Mouse (Mus musculus): ENCODE results near the gene Ccl6. TPM values are rescaled to one million over a fixed set of nuclear protein-coding genes. Genes with fewer than 3 reads are reported as not detected.

Ccl6 gene
- polyA plus RNA-seq, 1 experiment from 2014 or later, result 0.67 TPM

DNA sequence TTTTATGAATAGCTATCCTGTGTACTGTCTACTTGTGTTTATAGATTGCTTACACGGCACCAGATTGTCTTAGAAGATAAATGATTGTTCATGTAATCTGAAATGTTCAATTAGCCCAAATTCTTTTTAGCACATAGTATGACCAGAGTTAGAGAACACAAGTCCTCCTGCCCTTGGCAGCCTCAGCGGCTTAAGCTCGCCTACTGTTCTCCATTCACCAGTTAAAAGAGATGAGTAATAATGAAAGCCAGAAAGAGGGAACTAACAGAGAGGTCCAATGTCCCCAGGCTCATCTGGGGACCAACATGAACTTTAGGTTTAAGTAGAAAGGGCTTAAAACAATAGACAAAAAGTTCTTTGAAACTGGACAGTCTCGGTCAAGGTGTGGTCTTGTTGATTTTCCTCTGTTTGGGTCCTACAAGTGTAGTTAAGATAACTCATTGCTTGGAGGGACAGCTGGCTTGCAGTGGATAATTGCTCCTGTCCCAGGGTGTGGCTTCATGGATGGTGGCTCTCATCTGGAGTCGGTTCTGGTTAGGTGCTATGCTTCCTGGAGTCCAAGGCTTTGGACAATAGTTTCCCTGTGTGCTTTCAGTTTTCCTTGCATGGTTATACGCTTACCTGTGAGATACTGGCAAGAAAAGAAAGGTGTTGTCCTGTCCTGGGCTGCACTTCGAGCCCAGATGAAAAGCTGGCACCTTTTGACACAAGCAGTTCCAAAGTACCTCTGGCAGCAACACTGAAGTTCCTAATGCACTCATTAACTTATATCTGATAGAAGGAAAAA lies 3.0 kb upstream of the Ccl6 start:
- Histone ChIP-seq H3K4me1 (replicated peaks) (no peaks in the 10 kb centered on the region), H3K9ac (replicated peaks) (no peak overlapping the region), H3K27ac (no peak overlapping the region), H3K27me3 (no peaks in the 10 kb centered on the region), H3K9me3 (no peaks in the 10 kb centered on the region), H3K36me3 (no peaks in the 10 kb centered on the region), H3K4me3 (replicated peaks) (no peak overlapping the region), H3K4me2 (replicated peaks) (no peak overlapping the region)
- no peak for ATAC-seq
- WGBS, result 85% methylated on average over 7 of the region's 7 CpGs

DNA sequence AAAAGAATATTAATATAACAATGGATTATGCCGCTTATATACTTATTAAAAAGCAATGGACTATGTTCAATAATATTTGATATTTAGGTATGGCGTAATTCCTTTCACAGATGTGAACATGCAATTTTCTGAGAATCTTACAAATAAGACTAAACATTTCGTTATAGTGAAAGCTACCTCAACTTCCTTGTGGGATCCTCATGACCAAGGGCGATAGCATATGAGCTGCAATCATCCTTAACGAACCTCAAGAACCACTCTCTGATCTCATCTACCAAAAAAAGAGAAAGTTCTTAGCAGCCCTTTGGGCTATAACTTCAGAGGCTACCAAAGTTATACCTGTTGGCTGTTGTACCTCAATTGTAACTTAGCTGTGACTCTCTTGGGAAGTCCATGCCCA lies 566 bp upstream of the Ccl6 start:
- Histone ChIP-seq H3K4me2 (replicated peaks) (no peak overlapping the region), H3K9me3 (no peaks in the 10 kb centered on the region), H3K4me1 (replicated peaks) (no peaks in the 10 kb centered on the region), H3K4me3 (replicated peaks) (no peak overlapping the region), H3K36me3 (no peaks in the 10 kb centered on the region), H3K27ac (no peak overlapping the region), H3K27me3 (no peaks in the 10 kb centered on the region), H3K9ac (replicated peaks) (no peak overlapping the region)
- 93% methylated on average over 5 of the region's 5 CpGs for WGBS
- ATAC-seq, result no peak

- 86% methylated on average over 2 of the region's 2 CpGs for WGBS
- H3K4me3 ChIP-seq (replicated peaks), result no peak overlapping the region
- no peak overlapping the region for H3K9ac ChIP-seq (replicated peaks)
- H3K4me2 ChIP-seq (replicated peaks), result no peak overlapping the region
- no peaks in the 10 kb centered on the region for H3K27me3 ChIP-seq
- H3K36me3 ChIP-seq, result no peaks in the 10 kb centered on the region
- H3K27ac ChIP-seq, result no peak overlapping the region
- ATAC-seq, result no peak
- no peaks in the 10 kb centered on the region for H3K9me3 ChIP-seq
- H3K4me1 ChIP-seq (replicated peaks), result no peaks in the 10 kb centered on the region
Observed at GRCm38 (mm10) chr11:83584232-83584631, 8.7 kb downstream of the Ccl6 start.

DNA sequence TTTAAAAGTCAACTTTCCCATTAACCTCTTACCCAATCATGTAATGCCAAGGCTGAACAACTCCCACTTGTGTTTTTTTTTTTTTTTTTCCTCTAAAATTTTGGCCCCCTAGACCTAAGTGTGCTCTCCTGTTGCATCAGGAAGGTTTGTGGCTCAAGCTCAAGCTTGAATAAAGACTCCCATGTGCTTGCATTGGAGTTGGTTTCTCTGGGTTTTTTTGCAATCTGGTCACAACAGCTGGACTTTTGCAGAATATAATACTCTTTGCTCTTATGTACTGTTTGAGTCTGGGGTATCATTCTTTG lies 9.5 kb downstream of the Ccl6 start:
- no peak for ATAC-seq
- Histone ChIP-seq H3K4me1 (replicated peaks) (no peaks in the 10 kb centered on the region), H3K9ac (replicated peaks) (no peak overlapping the region)

GRCm38 (mm10) chr11:83582626-83583449 lies 10.0 kb downstream of the Ccl6 start:
- Histone ChIP-seq H3K4me3 (replicated peaks) (no peak overlapping the region), H3K36me3 (no peaks in the 10 kb centered on the region), H3K27ac (no peak overlapping the region), H3K27me3 (no peaks in the 10 kb centered on the region), H3K4me1 (replicated peaks) (no peaks in the 10 kb centered on the region), H3K4me2 (replicated peaks) (no peak overlapping the region), H3K9me3 (no peaks in the 10 kb centered on the region), H3K9ac (replicated peaks) (no peak overlapping the region)
- no peak for ATAC-seq
- 71% methylated on average over 4 of the region's 4 CpGs for WGBS

More for the DNA sequence above, 9.5 kb downstream of the Ccl6 start:
- Histone ChIP-seq H3K36me3 (no peaks in the 10 kb centered on the region), H3K4me2 (replicated peaks) (no peak overlapping the region), H3K4me3 (replicated peaks) (no peak overlapping the region), H3K27me3 (no peaks in the 10 kb centered on the region), H3K9me3 (no peaks in the 10 kb centered on the region), H3K27ac (no peak overlapping the region)

GRCm38 (mm10) chr11:83581626-83582610 lies 11.0 kb downstream of the Ccl6 start:
- no peak overlapping the region for H3K9ac ChIP-seq (replicated peaks)
- no peaks in the 10 kb centered on the region for H3K27me3 ChIP-seq
- H3K36me3 ChIP-seq, result no peaks in the 10 kb centered on the region
- H3K27ac ChIP-seq, result no peak overlapping the region
- ATAC-seq, result no peak
- no peaks in the 10 kb centered on the region for H3K4me1 ChIP-seq (replicated peaks)
- 80% methylated on average over 4 of the region's 4 CpGs for WGBS
- no peaks in the 10 kb centered on the region for H3K9me3 ChIP-seq
- H3K4me2 ChIP-seq (replicated peaks), result no peak overlapping the region
- no peak overlapping the region for H3K4me3 ChIP-seq (replicated peaks)

GRCm38 (mm10) chr11:83580699-83581232 lies 12.1 kb downstream of the Ccl6 start:
- no peaks in the 10 kb centered on the region for H3K9me3 ChIP-seq
- H3K4me1 ChIP-seq (replicated peaks), result no peaks in the 10 kb centered on the region
- no peak overlapping the region for H3K4me2 ChIP-seq (replicated peaks)
- H3K36me3 ChIP-seq, result no peaks in the 10 kb centered on the region
- no peaks in the 10 kb centered on the region for H3K27me3 ChIP-seq
- no peak for ATAC-seq
- WGBS, result 66% methylated on average over 1 of the region's 1 CpGs
- no peak overlapping the region for H3K9ac ChIP-seq (replicated peaks)
- H3K27ac ChIP-seq, result no peak overlapping the region
- H3K4me3 ChIP-seq (replicated peaks), result no peak overlapping the region

DNA sequence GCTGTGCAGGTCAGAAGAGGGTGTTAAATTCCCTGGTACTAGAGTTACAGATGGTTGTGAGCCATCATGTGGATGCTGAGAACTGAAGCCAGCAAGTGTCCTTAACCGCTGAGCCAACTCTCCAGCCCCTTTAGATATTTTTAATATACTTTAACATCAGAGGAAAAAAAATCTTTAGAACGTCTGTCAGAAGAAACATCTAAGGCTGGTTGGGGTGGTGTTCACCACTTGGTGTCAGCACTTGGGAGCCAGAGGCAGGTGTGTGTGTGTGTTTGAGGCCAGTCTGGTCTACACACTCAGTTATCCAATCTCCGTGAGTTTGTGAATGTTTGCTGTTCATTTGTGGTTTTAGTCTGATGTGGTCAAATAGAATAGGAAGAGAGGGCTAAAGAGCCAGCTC lies 13.9 kb downstream of the Ccl6 start:
- Histone ChIP-seq H3K4me3 (replicated peaks) (no peak overlapping the region), H3K4me2 (replicated peaks) (no peak overlapping the region), H3K36me3 (no peaks in the 10 kb centered on the region), H3K9ac (replicated peaks) (no peak overlapping the region), H3K27ac (no peak overlapping the region), H3K9me3 (no peaks in the 10 kb centered on the region), H3K4me1 (replicated peaks) (no peaks in the 10 kb centered on the region), H3K27me3 (no peaks in the 10 kb centered on the region)
- WGBS, result 83% methylated on average over 3 of the region's 3 CpGs
- ATAC-seq, result no peak

- H3K9ac ChIP-seq (replicated peaks), result no peak within 1 kb of the TSS
- H3K4me1 ChIP-seq (replicated peaks), result no peaks in the 10 kb centered on the region
- WGBS, result 57% methylated on average over 2 of the region's 2 CpGs
- H3K4me2 ChIP-seq (replicated peaks), result no peak within 1 kb of the TSS
- H3K27ac ChIP-seq, result no peak within 1 kb of the TSS
- no peaks in the 10 kb centered on the region for H3K36me3 ChIP-seq
- no peak for ATAC-seq
- H3K4me3 ChIP-seq (replicated peaks), result no peak within 1 kb of the TSS
- no peaks in the 10 kb centered on the region for H3K9me3 ChIP-seq
- H3K27me3 ChIP-seq, result no peaks in the 10 kb centered on the region
Observed at GRCm38 (mm10) chr11:83578186-83578760, 14.6 kb downstream of the Ccl6 start, which contains the start of gene Ccl9. Gene Ccl9, minus strand, starts transcription at chr11:83578636.

DNA sequence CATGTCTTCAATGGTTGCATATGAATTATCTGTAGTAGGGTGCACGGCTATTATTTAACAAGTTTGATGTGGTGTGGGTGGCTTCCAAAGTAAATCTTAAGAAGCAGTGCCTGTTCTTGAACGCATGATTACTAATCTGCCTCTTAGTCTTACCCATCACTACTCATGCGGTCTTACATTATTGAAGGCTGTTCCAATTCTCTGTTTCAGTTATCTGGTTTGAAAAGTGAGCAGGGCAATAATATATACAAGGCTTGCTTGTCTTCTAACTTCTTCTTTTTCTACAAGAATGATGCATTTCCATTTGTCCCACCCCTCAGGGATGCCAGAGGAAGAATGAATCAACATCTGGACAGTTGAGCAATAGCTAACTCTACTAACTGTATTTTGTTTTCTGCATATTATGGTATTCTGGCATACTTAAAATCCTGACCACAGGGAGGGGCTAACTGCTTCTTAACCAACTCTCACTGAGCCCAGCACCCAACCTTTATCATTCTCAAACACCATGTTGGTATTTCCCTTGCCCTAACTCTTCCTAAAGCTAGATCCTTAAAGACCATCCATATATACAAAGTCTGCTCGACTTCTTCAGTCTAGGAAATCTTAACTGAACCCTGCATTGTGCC lies 15.8 kb downstream of the Ccl6 start:
- 90% methylated on average over 4 of the region's 4 CpGs for WGBS

GRCm38 (mm10) chr11:83572834-83573233 lies 20.1 kb downstream of the Ccl6 start:
- Histone ChIP-seq H3K4me1 (replicated peaks) (no peaks in the 10 kb centered on the region), H3K9me3 (no peaks in the 10 kb centered on the region)

More for the DNA sequence above, 15.8 kb downstream of the Ccl6 start:
- Histone ChIP-seq H3K9me3 (no peaks in the 10 kb centered on the region), H3K4me1 (replicated peaks) (no peaks in the 10 kb centered on the region), H3K27me3 (no peaks in the 10 kb centered on the region), H3K27ac (no peak overlapping the region), H3K36me3 (no peaks in the 10 kb centered on the region), H3K4me2 (replicated peaks) (no peak overlapping the region), H3K4me3 (replicated peaks) (no peak overlapping the region), H3K9ac (replicated peaks) (no peak overlapping the region)
- ATAC-seq, result no peak

More at GRCm38 (mm10) chr11:83572834-83573233, 20.1 kb downstream of the Ccl6 start:
- H3K4me3 ChIP-seq (replicated peaks), result no peak overlapping the region
- H3K36me3 ChIP-seq, result no peaks in the 10 kb centered on the region
- H3K27me3 ChIP-seq, result no peaks in the 10 kb centered on the region
- H3K27ac ChIP-seq, result no peak overlapping the region
- H3K4me2 ChIP-seq (replicated peaks), result no peak overlapping the region
- H3K9ac ChIP-seq (replicated peaks), result no peak overlapping the region
- no peak for ATAC-seq
- WGBS, result 74% methylated on average over 9 of the region's 9 CpGs

All from midbrain, embryonic 13.5 days (tissue).